Mouse (Mus musculus) kidney, embryonic 15.5 days (tissue): ENCODE measurements at regions not wholly inside any gene's neighbourhood (a gene's known extent, or its start where the extent isn't known, plus 50 kb on each side); places are given as distances from the start of the nearest gene placed in this dataset.
"Not testable (repeated sequence)": the region's sequence is repeated elsewhere in the genome, so short reads cannot be mapped to it uniquely, and the experiment has no call there.

Experiments
- ATAC-seq: fragments of 200-750 bp; cut with Nextera tagmentation; replicated peaks from 2 replicates; pipeline ENCODE4 v1.8.0; 2017; ENCODE audit warnings: moderate TSS enrichment; ENCODE audit not compliant: low FRiP score
- H3K27ac ChIP-seq: fragments of 300-500 bp; sonication (generic); 2 replicates; pipeline ENCODE4 v1.5.1; 2015; ENCODE audit warnings: mild to moderate bottlenecking, inconsistent platforms
- H3K27me3 ChIP-seq: fragments of 300-500 bp; sonication (generic); 2 replicates; pipeline ENCODE4 v1.6.1; 2015; ENCODE audit warnings: inconsistent platforms
- H3K36me3 ChIP-seq: fragments of 300-500 bp; sonication (generic); 2 replicates; pipeline ENCODE4 v1.6.1; 2015; ENCODE audit warnings: inconsistent platforms
- H3K4me1 ChIP-seq: fragments of 300-500 bp; sonication (generic); 2 replicates; pipeline ENCODE4 v1.6.1; 2015; ENCODE audit warnings: inconsistent platforms
- H3K4me2 ChIP-seq: fragments of 300-500 bp; sonication (generic); 2 replicates; pipeline ENCODE4 v1.6.1; 2015; ENCODE audit warnings: moderate library complexity, mild to moderate bottlenecking, inconsistent platforms
- H3K4me3 ChIP-seq: fragments of 300-500 bp; sonication (generic); replicated peaks from 2 replicates; pipeline ENCODE4 v1.5.1; 2015; ENCODE audit warnings: mild to moderate bottlenecking, inconsistent platforms
- H3K9ac ChIP-seq: fragments of 300-500 bp; sonication (generic); 2 replicates; pipeline ENCODE4 v1.6.1; 2015; ENCODE audit warnings: mild to moderate bottlenecking, inconsistent platforms
- H3K9me3 ChIP-seq: fragments of 300-500 bp; sonication (generic); replicated peaks from 2 replicates; pipeline ENCODE4 v1.6.1; 2016; ENCODE audit warnings: inconsistent platforms
- WGBS: fragments of 180-500 bp; shearing (Covaris S2); methylation state at CpG from one replicate; pipeline ENCODE4 v1.1.7; 2015; ENCODE audit warnings: mixed read lengths; 5-methylcytosine and 5-hydroxymethylcytosine counted together

DNA sequence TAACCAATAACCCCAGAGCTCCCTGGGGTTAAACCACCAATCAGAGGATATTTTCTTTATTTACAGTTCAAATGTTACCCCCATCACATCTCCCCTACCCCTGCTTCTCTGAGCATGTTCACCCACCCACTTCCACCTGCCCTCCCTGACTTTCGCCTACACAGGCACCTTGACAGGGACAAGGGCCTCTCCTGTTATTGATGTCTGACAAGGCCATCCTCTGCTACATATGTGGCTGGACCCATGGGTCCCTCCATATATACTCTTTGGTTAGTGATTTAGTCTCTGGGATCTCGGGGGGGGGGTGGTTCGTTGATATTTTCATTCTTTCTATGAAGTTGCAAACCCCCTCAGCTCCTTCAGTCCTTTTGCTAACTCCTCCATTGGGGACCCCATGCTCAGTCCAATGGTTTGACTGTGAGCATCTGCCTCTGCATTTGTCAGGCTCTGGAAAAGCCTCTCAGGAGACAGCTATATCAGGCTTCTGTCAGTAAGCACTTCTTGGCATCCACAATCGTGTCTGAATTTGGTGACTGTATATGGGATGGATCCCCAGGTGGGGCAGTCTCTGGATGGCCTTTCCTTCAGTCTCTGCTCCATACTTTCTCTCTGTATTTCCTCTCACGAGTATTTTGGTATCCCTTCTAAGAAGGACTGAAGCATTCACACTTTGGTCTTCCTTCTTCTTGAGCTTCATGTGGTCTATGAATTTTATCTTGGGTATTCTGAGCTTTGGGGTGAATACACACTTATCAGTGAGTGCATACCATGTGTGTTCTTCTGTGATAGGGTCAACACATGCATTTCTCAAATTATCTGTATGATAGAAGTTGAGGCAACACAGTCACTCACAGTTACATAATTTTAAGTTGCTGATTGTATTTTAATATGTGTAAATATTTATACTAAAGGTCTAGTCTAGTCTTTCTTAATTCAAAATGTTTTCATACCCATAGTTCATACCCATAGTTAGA lies 220.8 kb upstream of the Tusc1 start:
- Histone ChIP-seq H3K4me2 (no peak overlapping the region), H3K9me3 (no peaks in the 10 kb centered on the region), H3K36me3 (no peaks in the 10 kb centered on the region), H3K27me3 (no peaks in the 10 kb centered on the region), H3K9ac (no peak overlapping the region), H3K4me3 (no peak overlapping the region), H3K27ac (no peak overlapping the region), H3K4me1 (no peaks in the 10 kb centered on the region)
- no peak for ATAC-seq
- 83% methylated on average over 5 of the region's 5 CpGs for whole genome bisulfite sequencing

DNA sequence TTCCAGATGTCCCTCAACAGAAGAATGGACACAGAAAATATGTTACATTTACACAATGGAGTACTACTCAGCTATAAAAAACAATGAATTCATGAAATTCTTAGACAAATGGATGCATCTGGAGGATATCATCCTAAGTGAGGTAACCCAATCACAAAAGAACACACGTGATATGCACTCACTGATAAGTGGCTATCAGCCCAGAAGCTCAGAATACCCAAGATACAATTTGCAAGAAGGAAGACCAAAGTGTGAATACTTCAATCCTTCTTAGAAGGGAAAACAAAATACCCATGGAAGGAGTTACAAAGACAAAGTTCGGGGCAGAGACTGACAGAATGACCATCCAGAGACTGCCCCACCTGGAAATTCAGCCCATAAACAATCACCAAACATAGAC lies 219.9 kb upstream of the Tusc1 start:
- not testable (repeated sequence) for H3K9ac ChIP-seq, H3K9me3 ChIP-seq, H3K27me3 ChIP-seq, H3K4me3 ChIP-seq, H3K27ac ChIP-seq, H3K4me1 ChIP-seq, H3K4me2 ChIP-seq, ATAC-seq, H3K36me3 ChIP-seq
- 79% methylated on average over 2 of the region's 2 CpGs for WGBS

DNA sequence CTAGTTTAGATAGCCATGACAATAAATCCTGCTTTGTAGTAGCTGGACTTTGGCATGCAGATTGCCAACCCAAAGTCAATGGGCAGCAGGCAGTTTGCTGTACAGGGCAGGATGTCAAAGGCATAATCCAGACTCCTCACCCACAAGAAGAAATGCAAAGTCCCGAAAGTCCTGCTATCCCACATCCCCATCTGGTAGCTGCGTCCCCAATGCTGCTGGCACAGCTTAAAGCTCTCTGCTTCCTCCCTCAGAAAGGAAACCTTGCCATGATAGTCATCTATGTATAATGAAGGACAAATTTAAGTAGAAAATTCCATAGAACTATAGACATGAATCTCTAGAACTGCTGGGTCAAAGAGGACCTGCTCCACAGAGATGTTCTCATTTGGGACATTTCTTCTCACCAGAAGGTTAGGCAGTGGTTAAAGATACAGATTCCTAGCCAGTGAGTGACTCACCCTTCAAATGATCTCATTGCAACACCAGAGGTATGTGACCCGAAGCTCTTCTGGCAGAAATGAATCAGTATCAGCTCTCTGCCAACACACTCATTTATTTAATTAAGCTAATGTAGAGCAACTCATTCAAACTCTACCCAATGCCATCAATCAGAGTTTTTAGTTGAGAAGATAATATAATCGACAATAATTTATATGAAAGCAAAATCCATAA lies 217.3 kb upstream of the Tusc1 start:
- no peaks in the 10 kb centered on the region for H3K36me3 ChIP-seq
- no peaks in the 10 kb centered on the region for H3K4me1 ChIP-seq
- 82% methylated on average over 4 of the region's 4 CpGs for WGBS
- H3K4me3 ChIP-seq = no peak overlapping the region
- no peaks in the 10 kb centered on the region for H3K27me3 ChIP-seq
- H3K27ac ChIP-seq = no peak overlapping the region
- no peak overlapping the region for H3K9ac ChIP-seq
- H3K4me2 ChIP-seq = no peak overlapping the region
- no peak for ATAC-seq
- no peaks in the 10 kb centered on the region for H3K9me3 ChIP-seq

DNA sequence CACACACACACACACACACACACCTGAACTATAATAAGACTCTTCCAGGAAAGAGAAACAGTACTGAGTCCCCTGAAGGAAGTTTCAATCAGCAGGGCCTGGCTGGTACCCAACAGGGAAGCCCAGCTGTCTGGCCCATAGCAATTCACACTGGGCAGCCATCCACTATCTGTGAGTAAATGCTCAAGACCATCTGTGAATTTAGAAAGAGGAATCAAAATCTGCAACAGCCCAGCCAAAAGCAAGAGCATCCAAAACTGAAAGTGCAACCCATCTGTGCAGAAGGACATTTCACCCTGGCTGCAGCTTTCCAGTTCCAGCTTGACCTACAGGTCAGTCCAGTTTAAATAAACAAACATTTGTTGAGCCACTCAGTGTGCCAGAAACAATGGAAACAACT lies 215.8 kb upstream of the Tusc1 start:
- H3K36me3 ChIP-seq = no peaks in the 10 kb centered on the region
- no peak overlapping the region for H3K4me3 ChIP-seq
- no peaks in the 10 kb centered on the region for H3K27me3 ChIP-seq
- no peaks in the 10 kb centered on the region for H3K4me1 ChIP-seq
- H3K9me3 ChIP-seq = no peaks in the 10 kb centered on the region
- ATAC-seq = no peak
- H3K4me2 ChIP-seq = no peak overlapping the region
- H3K27ac ChIP-seq = no peak overlapping the region
- no peak overlapping the region for H3K9ac ChIP-seq

DNA sequence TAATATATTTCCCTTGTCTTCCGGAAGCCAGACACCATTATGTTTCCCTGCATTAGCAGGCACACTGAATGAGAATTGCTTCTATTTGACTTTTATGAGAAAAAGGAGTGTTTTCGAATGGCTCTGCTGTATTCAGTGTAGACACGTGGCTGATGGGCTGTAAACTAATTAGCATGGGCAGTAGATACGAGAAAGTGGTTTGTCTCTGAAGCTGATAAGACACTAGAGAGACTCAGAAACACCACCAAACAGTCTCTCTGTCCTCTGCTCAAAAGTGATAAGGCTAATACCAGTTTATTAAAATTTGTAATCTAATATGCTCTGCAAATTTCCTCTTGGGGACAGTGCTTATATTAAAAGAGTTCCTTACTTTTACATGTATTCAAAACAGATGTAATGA lies 205.3 kb upstream of the Tusc1 start:
- Histone ChIP-seq H3K4me3 (no peak overlapping the region), H3K4me2 (no peak overlapping the region), H3K27me3 (no peaks in the 10 kb centered on the region), H3K4me1 (no peaks in the 10 kb centered on the region), H3K27ac (no peak overlapping the region), H3K9me3 (no peaks in the 10 kb centered on the region), H3K9ac (no peak overlapping the region), H3K36me3 (no peaks in the 10 kb centered on the region)
- ATAC-seq = peak; percentile 80
- 9% methylated on average over 4 of the region's 4 CpGs for WGBS

DNA sequence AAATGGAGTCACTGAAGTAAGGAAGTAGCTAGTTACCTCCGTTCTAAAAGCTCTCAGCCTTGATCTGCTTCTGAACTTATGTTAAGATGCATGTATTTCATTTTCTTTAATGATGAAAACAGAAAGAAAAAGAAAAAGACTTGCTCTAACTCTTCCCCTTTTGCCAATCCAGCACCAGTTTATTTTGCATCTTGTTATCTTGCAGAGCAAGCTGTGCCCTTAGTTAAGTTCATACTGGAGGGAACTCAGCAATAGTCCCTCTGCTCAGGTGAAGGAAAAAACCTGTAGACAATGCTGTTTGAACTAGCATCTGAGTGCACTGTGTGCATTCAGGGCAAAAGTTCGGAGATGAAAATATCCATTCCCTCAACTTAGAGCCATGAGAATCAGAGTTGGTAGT lies 192.1 kb upstream of the Tusc1 start:
- ATAC-seq = no peak
- Histone ChIP-seq H3K9ac (no peak overlapping the region), H3K4me3 (no peak overlapping the region), H3K9me3 (no peaks in the 10 kb centered on the region), H3K36me3 (no peaks in the 10 kb centered on the region), H3K27me3 (no peaks in the 10 kb centered on the region), H3K4me1 (no peaks in the 10 kb centered on the region), H3K27ac (peak overlapping the region; percentile 32; the same call in 1 of the 2 replicates), H3K4me2 (no peak overlapping the region)
- 65% methylated on average over 2 of the region's 2 CpGs for WGBS

DNA sequence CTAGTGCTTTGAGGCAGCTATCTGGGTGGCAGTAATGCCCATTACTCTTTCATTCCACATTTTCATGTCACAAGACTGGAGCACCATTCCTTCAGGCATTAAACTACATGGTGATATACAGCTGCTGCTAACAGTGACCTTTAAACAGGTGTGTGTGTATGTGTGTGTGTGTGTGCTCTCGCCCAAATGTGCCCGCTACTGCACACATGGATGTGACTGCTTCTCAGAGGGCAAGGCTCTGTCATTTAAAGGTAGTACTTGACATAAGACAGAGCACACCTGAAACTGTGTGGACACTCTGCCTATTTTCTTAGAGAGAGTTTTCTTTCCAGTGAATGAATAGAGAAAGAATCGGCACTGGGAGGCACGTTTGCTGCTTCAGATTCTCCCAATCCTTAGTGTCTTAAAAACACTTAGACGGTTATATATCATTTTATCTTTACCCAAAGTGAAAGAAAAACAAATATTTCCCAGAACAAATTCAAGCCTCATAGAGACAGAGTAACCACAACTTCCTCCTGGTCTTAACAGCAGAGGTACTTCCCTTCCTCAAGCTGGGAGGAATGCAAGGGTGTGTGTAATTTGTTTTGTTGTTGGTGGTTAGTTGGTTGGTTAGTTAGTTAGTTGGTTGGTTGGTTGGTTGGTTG lies 185.3 kb upstream of the Tusc1 start:
- Histone ChIP-seq H3K36me3 (no peaks in the 10 kb centered on the region), H3K27me3 (no peaks in the 10 kb centered on the region), H3K4me3 (no peak overlapping the region), H3K27ac (no peak overlapping the region), H3K9me3 (no peaks in the 10 kb centered on the region), H3K4me1 (no peaks in the 10 kb centered on the region), H3K9ac (no peak overlapping the region), H3K4me2 (no peak overlapping the region)
- ATAC-seq = no peak
- WGBS = 83% methylated on average over 5 of the region's 5 CpGs

DNA sequence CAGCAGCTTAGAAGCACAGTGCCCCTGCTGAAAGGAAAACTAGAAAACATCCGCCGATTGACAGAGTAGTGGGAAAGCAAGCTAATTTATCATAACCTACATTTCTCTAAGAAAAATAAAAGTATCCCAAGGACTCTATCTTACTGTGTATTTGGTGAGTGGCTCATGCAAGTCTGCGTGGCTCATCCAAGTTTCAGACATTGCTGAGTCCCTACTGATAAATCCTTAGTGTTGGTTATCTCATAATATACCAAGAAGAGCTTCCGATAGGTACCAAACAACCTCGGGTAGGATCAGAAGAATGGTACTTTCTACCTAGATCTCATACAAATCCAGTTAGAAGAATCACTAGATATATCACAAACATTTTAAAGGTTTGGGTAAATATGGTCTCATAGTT lies 183.6 kb upstream of the Tusc1 start:
- no peaks in the 10 kb centered on the region for H3K36me3 ChIP-seq
- H3K4me1 ChIP-seq = no peaks in the 10 kb centered on the region
- H3K9me3 ChIP-seq = no peaks in the 10 kb centered on the region
- H3K4me3 ChIP-seq = no peak overlapping the region
- H3K4me2 ChIP-seq = no peak overlapping the region
- H3K9ac ChIP-seq = no peak overlapping the region
- H3K27me3 ChIP-seq = no peaks in the 10 kb centered on the region
- WGBS = 92% methylated on average over 5 of the region's 5 CpGs
- ATAC-seq = no peak
- no peak overlapping the region for H3K27ac ChIP-seq

DNA sequence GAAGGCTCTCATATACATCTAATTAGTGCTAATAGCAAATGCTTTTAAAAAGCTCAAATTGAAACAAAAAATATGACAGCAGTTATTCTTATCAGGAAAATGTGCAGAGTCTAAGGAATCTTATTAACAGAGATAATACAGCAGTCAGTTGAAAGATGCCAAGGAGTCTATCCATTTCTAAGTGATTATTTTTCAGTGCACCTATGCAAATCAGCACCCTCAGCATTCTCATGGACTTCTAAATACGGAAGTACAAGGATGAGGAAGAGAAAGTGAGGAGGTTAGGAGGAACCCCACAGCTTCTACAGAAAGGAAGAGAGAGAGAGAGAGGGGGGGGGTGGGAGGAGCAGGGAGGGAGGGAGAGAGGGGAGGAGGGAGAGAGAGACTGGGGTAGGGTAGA lies 175.5 kb upstream of the Tusc1 start:
- Histone ChIP-seq H3K27me3 (no peaks in the 10 kb centered on the region), H3K27ac (no peak overlapping the region), H3K9ac (no peak overlapping the region), H3K4me2 (no peak overlapping the region), H3K9me3 (no peaks in the 10 kb centered on the region), H3K36me3 (no peaks in the 10 kb centered on the region), H3K4me1 (no peaks in the 10 kb centered on the region), H3K4me3 (no peak overlapping the region)
- 25% methylated on average over 1 of the region's 1 CpGs for WGBS
- no peak for ATAC-seq

DNA sequence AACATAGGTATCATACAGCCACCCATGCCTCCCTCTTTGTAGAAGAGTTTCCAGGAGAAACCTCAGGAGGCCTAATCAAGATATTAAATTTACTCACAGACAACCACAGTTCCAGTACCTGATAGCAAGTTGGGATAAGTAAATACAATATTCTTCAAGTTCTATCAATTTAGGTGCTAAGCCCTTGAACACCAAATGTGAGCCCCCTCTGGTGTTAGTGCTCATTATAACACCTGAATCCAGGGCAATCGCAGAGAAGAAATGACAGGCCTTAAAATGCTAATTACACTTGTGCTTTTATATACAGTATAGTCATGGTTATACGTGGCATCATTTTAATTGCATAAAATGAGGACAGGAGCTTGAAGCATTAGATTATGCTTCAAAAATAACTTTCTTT lies 161.6 kb upstream of the Tusc1 start:
- H3K4me2 ChIP-seq = no peak overlapping the region
- H3K9me3 ChIP-seq = no peaks in the 10 kb centered on the region
- no peaks in the 10 kb centered on the region for H3K27me3 ChIP-seq
- no peak overlapping the region for H3K9ac ChIP-seq
- no peaks in the 10 kb centered on the region for H3K36me3 ChIP-seq
- H3K4me1 ChIP-seq = no peaks in the 10 kb centered on the region
- no peak overlapping the region for H3K4me3 ChIP-seq
- WGBS = 70% methylated on average over 2 of the region's 2 CpGs
- ATAC-seq = no peak
- H3K27ac ChIP-seq = no peak overlapping the region

DNA sequence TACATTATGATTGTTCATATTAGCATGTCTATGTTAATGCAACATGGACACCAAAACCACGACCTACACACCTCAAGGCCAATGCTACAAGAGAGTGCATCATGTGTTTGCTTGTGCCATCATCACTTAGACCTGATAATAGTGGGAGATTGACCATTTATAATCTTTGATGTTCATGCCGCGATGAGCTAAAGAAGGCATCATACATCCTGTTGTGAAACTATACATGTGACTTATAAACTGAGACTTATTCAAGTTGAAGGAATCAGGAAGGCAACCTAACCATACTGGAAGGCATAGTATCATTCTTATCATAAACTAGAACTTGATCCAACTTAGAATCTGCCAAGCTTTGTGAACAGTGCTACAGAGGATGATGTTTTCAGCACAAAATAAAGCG lies 159.0 kb upstream of the Tusc1 start:
- Histone ChIP-seq H3K9ac (no peak overlapping the region), H3K27me3 (no peaks in the 10 kb centered on the region), H3K9me3 (no peaks in the 10 kb centered on the region), H3K27ac (no peak overlapping the region), H3K36me3 (no peaks in the 10 kb centered on the region), H3K4me3 (no peak overlapping the region), H3K4me1 (no peaks in the 10 kb centered on the region), H3K4me2 (no peak overlapping the region)
- 92% methylated on average over 4 of the region's 4 CpGs for WGBS
- no peak for ATAC-seq

DNA sequence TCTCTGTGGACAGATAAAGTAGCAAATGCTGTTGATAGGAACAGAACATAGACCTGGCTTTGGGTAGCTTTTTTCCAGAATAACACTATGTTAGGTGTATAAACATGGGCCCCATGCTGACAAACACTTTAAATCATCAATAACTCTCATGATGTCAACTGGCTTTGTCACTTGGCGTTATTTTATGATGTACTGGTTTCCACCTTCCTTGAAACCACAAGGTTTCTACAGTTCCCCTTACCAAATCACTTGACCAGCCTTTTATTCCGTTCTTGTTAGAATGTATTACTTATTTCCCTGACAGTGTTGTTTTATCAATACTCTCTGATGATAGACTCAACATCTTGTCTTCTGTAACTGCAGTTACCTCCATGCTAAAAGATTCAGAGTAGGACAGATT lies 158.6 kb upstream of the Tusc1 start:
- H3K4me1 ChIP-seq = no peaks in the 10 kb centered on the region
- no peaks in the 10 kb centered on the region for H3K27me3 ChIP-seq
- no peak for ATAC-seq
- H3K9ac ChIP-seq = no peak overlapping the region
- no peak overlapping the region for H3K4me2 ChIP-seq
- H3K36me3 ChIP-seq = no peaks in the 10 kb centered on the region
- no peak overlapping the region for H3K27ac ChIP-seq
- 83% methylated on average over 2 of the region's 2 CpGs for WGBS
- no peak overlapping the region for H3K4me3 ChIP-seq
- H3K9me3 ChIP-seq = no peaks in the 10 kb centered on the region
